Mouse (Mus musculus): ENCODE results near the gene Dnajc22. TPM values are rescaled to one million over a fixed set of nuclear protein-coding genes. Genes with fewer than 3 reads are reported as not detected.

Gene Dnajc22
- polyA plus RNA-seq, 1 experiment from 2014 or later, result 0.61 TPM

GRCm38 (mm10) chr15:99114312-99115064, 21.5 kb downstream of the Dnajc22 start:
- ATAC-seq (ENCODE audit: insufficient number of reproducible peaks, low FRiP score, low TSS enrichment, low read depth) (no peak), DNase-seq (ENCODE audit: low spot score) (no peak)
- Histone ChIP-seq H3K9ac (ENCODE audit: low read length) (no peak overlapping the region), H3K4me2 (ENCODE audit: low read depth, severe bottlenecking) (no peak overlapping the region), H3K9me3 (ENCODE audit: control insufficient read depth, low read length) (no peaks in the 10 kb centered on the region), H3K27ac (replicated peaks; ENCODE audit: low read depth, low read length) (no peak overlapping the region), H3K4me1 (ENCODE audit: control insufficient read depth, insufficient read depth, low read length) (no peaks in the 10 kb centered on the region), H3K27me3 (ENCODE audit: control insufficient read depth, insufficient read depth, low read length) (no peaks in the 10 kb centered on the region), H3K4me3 (ENCODE audit: low read depth, low read length) (no peak overlapping the region), H3K36me3 (ENCODE audit: control insufficient read depth, insufficient read depth, low read length) (no peaks in the 10 kb centered on the region)
- WGBS, result 59% methylated on average over 14 of the region's 14 CpGs

DNA sequence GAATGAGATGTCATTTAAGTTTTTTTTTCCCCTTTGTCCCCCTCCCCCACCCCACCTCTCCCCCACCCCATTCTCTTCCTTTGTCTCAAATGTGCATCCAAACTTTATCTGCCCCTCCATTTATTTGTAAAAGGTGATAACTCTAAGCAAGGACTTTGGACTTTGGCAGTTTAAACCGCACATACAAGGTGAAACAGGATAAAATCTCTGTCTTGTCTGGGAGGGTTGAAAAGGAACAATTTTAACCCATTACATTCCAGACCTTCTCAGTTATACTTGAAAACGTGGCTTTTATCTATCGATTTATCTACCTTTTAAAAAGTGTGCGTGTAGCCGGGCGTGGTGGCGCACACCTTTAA, 22.1 kb downstream of the Dnajc22 start:
- 90% methylated on average over 7 of the region's 7 CpGs for WGBS
- no peaks in the 10 kb centered on the region for H3K36me3 ChIP-seq (ENCODE audit: control insufficient read depth, insufficient read depth, low read length)

GRCm38 (mm10) chr15:99116539-99116938, 23.6 kb downstream of the Dnajc22 start:
- Histone ChIP-seq H3K9ac (ENCODE audit: low read length) (no peak overlapping the region), H3K4me1 (ENCODE audit: control insufficient read depth, insufficient read depth, low read length) (no peaks in the 10 kb centered on the region), H3K4me2 (ENCODE audit: low read depth, severe bottlenecking) (no peak overlapping the region), H3K4me3 (ENCODE audit: low read depth, low read length) (no peak overlapping the region), H3K27me3 (ENCODE audit: control insufficient read depth, insufficient read depth, low read length) (no peaks in the 10 kb centered on the region), H3K9me3 (ENCODE audit: control insufficient read depth, low read length) (no peaks in the 10 kb centered on the region), H3K36me3 (ENCODE audit: control insufficient read depth, insufficient read depth, low read length) (no peaks in the 10 kb centered on the region), H3K27ac (replicated peaks; ENCODE audit: low read depth, low read length) (no peak overlapping the region)
- ATAC-seq (ENCODE audit: insufficient number of reproducible peaks, low FRiP score, low TSS enrichment, low read depth), result no peak
- WGBS, result 53% methylated on average over 11 of the region's 11 CpGs
- DNase-seq (ENCODE audit: low spot score), result no peak

More for the DNA sequence above, 22.1 kb downstream of the Dnajc22 start:
- H3K4me2 ChIP-seq (ENCODE audit: low read depth, severe bottlenecking), result no peak overlapping the region
- no peak overlapping the region for H3K27ac ChIP-seq (replicated peaks; ENCODE audit: low read depth, low read length)
- ATAC-seq (ENCODE audit: insufficient number of reproducible peaks, low FRiP score, low TSS enrichment, low read depth), result no peak
- no peak overlapping the region for H3K4me3 ChIP-seq (ENCODE audit: low read depth, low read length)
- no peaks in the 10 kb centered on the region for H3K27me3 ChIP-seq (ENCODE audit: control insufficient read depth, insufficient read depth, low read length)
- no peak for DNase-seq (ENCODE audit: low spot score)
- H3K4me1 ChIP-seq (ENCODE audit: control insufficient read depth, insufficient read depth, low read length), result no peaks in the 10 kb centered on the region
- no peak overlapping the region for H3K9ac ChIP-seq (ENCODE audit: low read length)
- no peaks in the 10 kb centered on the region for H3K9me3 ChIP-seq (ENCODE audit: control insufficient read depth, low read length)

- DNase-seq (ENCODE audit: low spot score) (no peak), ATAC-seq (ENCODE audit: insufficient number of reproducible peaks, low FRiP score, low TSS enrichment, low read depth) (no peak)
- no peak overlapping the region for H3K9ac ChIP-seq (ENCODE audit: low read length)
- 16% methylated on average over 11 of the region's 11 CpGs for WGBS
- no peaks in the 10 kb centered on the region for H3K9me3 ChIP-seq (ENCODE audit: control insufficient read depth, low read length)
- H3K27me3 ChIP-seq (ENCODE audit: control insufficient read depth, insufficient read depth, low read length), result no peaks in the 10 kb centered on the region
- H3K4me1 ChIP-seq (ENCODE audit: control insufficient read depth, insufficient read depth, low read length), result no peaks in the 10 kb centered on the region
- H3K4me3 ChIP-seq (ENCODE audit: low read depth, low read length), result no peak overlapping the region
- no peak overlapping the region for H3K27ac ChIP-seq (replicated peaks; ENCODE audit: low read depth, low read length)
- H3K36me3 ChIP-seq (ENCODE audit: control insufficient read depth, insufficient read depth, low read length), result no peaks in the 10 kb centered on the region
- H3K4me2 ChIP-seq (ENCODE audit: low read depth, severe bottlenecking), result no peak overlapping the region
Measured at GRCm38 (mm10) chr15:99120814-99121213, 27.8 kb downstream of the Dnajc22 start.

- no peaks in the 10 kb centered on the region for H3K36me3 ChIP-seq (ENCODE audit: control insufficient read depth, insufficient read depth, low read length)
- DNase-seq (ENCODE audit: low spot score), result no peak
- H3K4me1 ChIP-seq (ENCODE audit: control insufficient read depth, insufficient read depth, low read length), result no peaks in the 10 kb centered on the region
- WGBS, result 73% methylated on average over 2 of the region's 2 CpGs
- no peaks in the 10 kb centered on the region for H3K9me3 ChIP-seq (ENCODE audit: control insufficient read depth, low read length)
- H3K4me2 ChIP-seq (ENCODE audit: low read depth, severe bottlenecking), result no peak overlapping the region
- H3K27ac ChIP-seq (replicated peaks; ENCODE audit: low read depth, low read length), result no peak overlapping the region
- no peak for ATAC-seq (ENCODE audit: insufficient number of reproducible peaks, low FRiP score, low TSS enrichment, low read depth)
- H3K9ac ChIP-seq (ENCODE audit: low read length), result no peak overlapping the region
- H3K27me3 ChIP-seq (ENCODE audit: control insufficient read depth, insufficient read depth, low read length), result no peaks in the 10 kb centered on the region
- no peak overlapping the region for H3K4me3 ChIP-seq (ENCODE audit: low read depth, low read length)
Measured at GRCm38 (mm10) chr15:99122642-99123041, 29.7 kb downstream of the Dnajc22 start.

GRCm38 (mm10) chr15:99125711-99126080, 32.7 kb downstream of the Dnajc22 start, which contains the start of gene Spats2:
Spats2 (plus strand) TSS chr15:99125916.
- H3K4me2 ChIP-seq (ENCODE audit: low read depth, severe bottlenecking), result peak within 1 kb of the TSS; percentile 75
- DNase-seq (ENCODE audit: low spot score) (no peak), ATAC-seq (ENCODE audit: insufficient number of reproducible peaks, low FRiP score, low TSS enrichment, low read depth) (no peak)
- H3K36me3 ChIP-seq (ENCODE audit: control insufficient read depth, insufficient read depth, low read length), result peaks cover 2% of the 10 kb centered on the region; the same call in 1 of the 2 replicates
- H3K27ac ChIP-seq (replicated peaks; ENCODE audit: low read depth, low read length), result peak within 1 kb of the TSS; percentile 92
- H3K9ac ChIP-seq (ENCODE audit: low read length), result peak within 1 kb of the TSS; percentile 93
- WGBS, result 1% methylated on average over 12 of the region's 12 CpGs
- H3K4me3 ChIP-seq (ENCODE audit: low read depth, low read length), result peak within 1 kb of the TSS; percentile 59
- no peaks in the 10 kb centered on the region for H3K27me3 ChIP-seq (ENCODE audit: control insufficient read depth, insufficient read depth, low read length)
- H3K4me1 ChIP-seq (ENCODE audit: control insufficient read depth, insufficient read depth, low read length), result peaks cover 11% of the 10 kb centered on the region; the same call in 1 of the 2 replicates
- H3K9me3 ChIP-seq (ENCODE audit: control insufficient read depth, low read length), result no peaks in the 10 kb centered on the region

GRCm38 (mm10) chr15:99126081-99126815, 33.3 kb downstream of the Dnajc22 start:
- WGBS, result under 1% methylated on average over 76 of the region's 115 CpGs
- H3K4me2 ChIP-seq (ENCODE audit: low read depth, severe bottlenecking), result peak overlapping the region; percentile 75
- H3K27me3 ChIP-seq (ENCODE audit: control insufficient read depth, insufficient read depth, low read length), result no peaks in the 10 kb centered on the region
- peaks cover 2% of the 10 kb centered on the region; the same call in 1 of the 2 replicates for H3K36me3 ChIP-seq (ENCODE audit: control insufficient read depth, insufficient read depth, low read length)
- H3K27ac ChIP-seq (replicated peaks; ENCODE audit: low read depth, low read length), result peak overlapping the region; percentile 92
- DNase-seq (ENCODE audit: low spot score) (peak; percentile 96), ATAC-seq (ENCODE audit: insufficient number of reproducible peaks, low FRiP score, low TSS enrichment, low read depth) (peak; percentile 90)
- H3K9me3 ChIP-seq (ENCODE audit: control insufficient read depth, low read length), result no peaks in the 10 kb centered on the region
- peak overlapping the region; percentile 59 for H3K4me3 ChIP-seq (ENCODE audit: low read depth, low read length)
- peaks cover 12% of the 10 kb centered on the region; the same call in 1 of the 2 replicates for H3K4me1 ChIP-seq (ENCODE audit: control insufficient read depth, insufficient read depth, low read length)
- H3K9ac ChIP-seq (ENCODE audit: low read length), result peak overlapping the region; percentile 93

GRCm38 (mm10) chr15:99126816-99127365, 33.9 kb downstream of the Dnajc22 start:
- Histone ChIP-seq H3K9me3 (ENCODE audit: control insufficient read depth, low read length) (no peaks in the 10 kb centered on the region), H3K36me3 (ENCODE audit: control insufficient read depth, insufficient read depth, low read length) (peaks cover 2% of the 10 kb centered on the region; the same call in 1 of the 2 replicates), H3K4me1 (ENCODE audit: control insufficient read depth, insufficient read depth, low read length) (peaks cover 12% of the 10 kb centered on the region; the same call in 1 of the 2 replicates), H3K4me2 (ENCODE audit: low read depth, severe bottlenecking) (peak overlapping the region; percentile 75), H3K9ac (ENCODE audit: low read length) (peak overlapping the region; percentile 93), H3K27ac (replicated peaks; ENCODE audit: low read depth, low read length) (peak overlapping the region; percentile 92), H3K27me3 (ENCODE audit: control insufficient read depth, insufficient read depth, low read length) (no peaks in the 10 kb centered on the region), H3K4me3 (ENCODE audit: low read depth, low read length) (peak overlapping the region; percentile 59)
- DNase-seq (ENCODE audit: low spot score) (no peak), ATAC-seq (ENCODE audit: insufficient number of reproducible peaks, low FRiP score, low TSS enrichment, low read depth) (peak; percentile 48)
- WGBS, result under 1% methylated on average over 33 of the region's 35 CpGs
